Mouse (Mus musculus) bone marrow, adult 2 months (tissue): ENCODE data around the gene Olfr313.

Experiments used
- CTCF ChIP-seq: fragments of 200-500 bp; IDR thresholded peaks from 2 replicates; pipeline ENCODE4 v1.5.1; 2011; ENCODE audit warnings: low read length, control low read depth; ENCODE audit not compliant: control insufficient read depth, insufficient read depth
- POLR2A ChIP-seq: fragments of 200-500 bp; IDR thresholded peaks from 2 replicates; pipeline ENCODE4 v1.6.1; 2011; ENCODE audit warnings: low read depth, mild to moderate bottlenecking, control low read depth, low read length, borderline replicate concordance; ENCODE audit not compliant: control insufficient read depth

DNA sequence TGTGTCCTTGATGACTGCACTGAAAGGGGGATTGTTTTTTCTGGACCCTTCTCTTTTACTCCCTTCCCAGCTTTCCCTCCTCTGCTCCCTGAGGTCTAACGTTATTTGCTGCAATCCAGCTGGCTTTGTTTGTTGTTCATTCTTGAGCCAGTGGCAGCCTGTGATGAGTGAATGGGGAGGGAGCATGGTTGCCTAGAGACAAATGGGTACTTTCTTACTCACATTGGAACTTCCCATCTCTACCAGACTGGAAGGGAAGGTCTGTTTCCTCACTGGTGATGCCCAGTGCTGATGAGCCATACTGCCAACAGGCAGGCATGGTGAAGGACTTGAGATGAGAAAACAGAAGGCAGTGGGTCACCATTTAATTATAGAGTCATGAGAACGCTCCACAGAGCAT lies 34.9 kb downstream of the Olfr313 start:
- TF ChIP-seq CTCF (no peak), POLR2A (no peak)
